Mouse (Mus musculus) limb, embryonic 10.5 days (tissue): ENCODE data around the gene Nvl. TPM values are rescaled to one million over a fixed set of nuclear protein-coding genes. Genes with fewer than 3 reads are reported as not detected.

Experiments used
- DNase-seq: peaks from one replicate; pipeline ENCODE4 v3.0.0-alpha.2; 2017; ENCODE audit warnings: low spot score
- H3K27ac ChIP-seq: fragments of 300-500 bp; sonication (generic); 2 replicates; pipeline ENCODE4 v1.5.1; 2016; ENCODE audit warnings: mild to moderate bottlenecking
- H3K27me3 ChIP-seq: fragments of 300-500 bp; sonication (generic); 2 replicates; pipeline ENCODE4 v1.6.1; 2016; ENCODE audit warnings: low read depth, mild to moderate bottlenecking; ENCODE audit not compliant: poor library complexity, severe bottlenecking
- H3K36me3 ChIP-seq: fragments of 300-500 bp; sonication (generic); 2 replicates; pipeline ENCODE4 v1.6.1; 2016; ENCODE audit warnings: mild to moderate bottlenecking, moderate library complexity
- H3K4me1 ChIP-seq: fragments of 300-500 bp; sonication (generic); 2 replicates; pipeline ENCODE4 v1.6.1; 2016
- H3K4me3 ChIP-seq: fragments of 300-500 bp; sonication (generic); 2 replicates; pipeline ENCODE4 v1.5.1; 2016; ENCODE audit warnings: mild to moderate bottlenecking, moderate library complexity
- H3K9me3 ChIP-seq: fragments of 300-500 bp; sonication (generic); replicated peaks from 2 replicates; pipeline ENCODE4 v1.6.1; 2016; ENCODE audit warnings: mild to moderate bottlenecking
- WGBS: fragments of 180-500 bp; shearing (Covaris S2); methylation state at CpG from one replicate; pipeline ENCODE4 v1.1.7; 2016; 5-methylcytosine and 5-hydroxymethylcytosine counted together
- polyA plus RNA-seq: library from polyadenylated mRNA; unstranded; fragments of >200 nt; fragmentation: Nextera tagmentation; extraction: Ambion mirVana; gene quantifications from 2 replicates; pipeline ENCODE4 v1.2.1, GENCODE M21; 2016

The Nvl gene
- polyA plus RNA-seq, 1 experiment from 2014 or later, result 49.2 TPM

DNA sequence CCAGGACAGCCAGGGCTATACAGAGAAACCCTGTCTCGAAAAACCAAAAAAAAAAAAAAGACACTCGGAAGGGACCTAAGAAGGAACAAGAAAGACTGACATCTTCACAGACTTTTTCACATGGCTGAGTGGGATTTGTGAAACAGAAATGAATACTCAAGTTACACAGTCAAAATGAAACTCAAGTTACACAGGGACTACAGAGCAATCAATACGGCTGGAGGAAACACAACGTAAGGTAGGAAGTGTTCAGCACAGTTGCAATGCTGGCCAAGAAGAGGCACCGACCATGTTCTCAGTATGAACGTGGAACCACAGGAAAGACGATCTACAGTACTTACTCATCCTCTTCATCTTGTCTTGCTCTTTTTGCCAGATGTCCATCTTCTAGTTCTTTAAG is 5.3 kb downstream of the Nvl start:
- H3K36me3 ChIP-seq, result peaks cover 87% of the 10 kb centered on the region

DNA sequence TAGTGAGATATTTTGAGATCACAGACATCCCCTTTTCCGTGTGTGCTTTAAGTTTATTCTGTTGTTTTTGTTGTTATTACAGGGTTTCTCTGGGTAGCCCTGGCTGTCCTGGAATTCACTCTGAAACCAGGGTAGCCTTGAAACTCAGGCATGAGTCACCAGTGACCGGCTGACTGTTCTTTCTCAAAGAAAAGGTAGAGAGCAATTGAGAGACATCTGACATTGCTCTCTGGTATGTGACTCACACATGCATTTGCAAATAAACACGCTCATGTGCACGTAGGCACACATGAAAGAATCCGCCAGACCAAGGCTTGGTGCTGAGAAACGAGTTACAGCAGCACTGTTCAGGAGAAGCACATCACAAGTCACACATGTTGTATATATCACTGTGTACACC is 12.1 kb downstream of the Nvl start:
- 97% methylated on average over 6 of the region's 6 CpGs for WGBS
- Histone ChIP-seq H3K36me3 (peaks cover 97% of the 10 kb centered on the region), H3K4me3 (no peak overlapping the region)

More for the DNA sequence above, 5.3 kb downstream of the Nvl start:
- peaks cover 9% of the 10 kb centered on the region for H3K4me1 ChIP-seq
- H3K27me3 ChIP-seq, result no peaks in the 10 kb centered on the region
- H3K27ac ChIP-seq, result no peak overlapping the region
- WGBS, result 91% methylated on average over 7 of the region's 7 CpGs
- H3K4me3 ChIP-seq, result no peak overlapping the region
- H3K9me3 ChIP-seq, result no peaks in the 10 kb centered on the region
- no peak for DNase-seq

DNA sequence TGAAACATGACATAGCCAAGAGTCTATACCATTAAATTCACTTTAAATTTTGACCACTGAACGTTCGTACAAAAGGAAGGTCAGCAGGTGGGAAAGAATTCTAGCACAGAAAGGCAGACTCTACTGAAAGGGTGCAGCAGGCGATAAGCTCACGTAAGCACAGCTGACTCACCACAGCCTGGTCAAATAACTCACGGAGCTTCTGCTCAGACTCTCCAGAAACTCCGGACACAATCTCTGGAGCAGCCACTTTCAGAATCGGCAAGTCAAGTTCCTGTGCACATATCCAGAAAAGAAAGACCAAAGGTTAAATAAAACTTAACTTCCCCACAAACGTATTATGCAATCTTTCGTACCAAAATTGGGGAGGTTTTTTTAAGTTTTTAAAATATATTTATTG is 17.2 kb downstream of the Nvl start:
- Histone ChIP-seq H3K27me3 (no peaks in the 10 kb centered on the region), H3K36me3 (peaks cover 97% of the 10 kb centered on the region), H3K4me3 (no peak overlapping the region), H3K27ac (no peak overlapping the region), H3K9me3 (no peaks in the 10 kb centered on the region), H3K4me1 (no peaks in the 10 kb centered on the region)
- 95% methylated on average over 9 of the region's 9 CpGs for WGBS
- no peak for DNase-seq

More for the DNA sequence above, 12.1 kb downstream of the Nvl start:
- H3K9me3 ChIP-seq, result no peaks in the 10 kb centered on the region
- no peak overlapping the region for H3K27ac ChIP-seq
- no peaks in the 10 kb centered on the region for H3K27me3 ChIP-seq
- no peak for DNase-seq
- H3K4me1 ChIP-seq, result no peaks in the 10 kb centered on the region

DNA sequence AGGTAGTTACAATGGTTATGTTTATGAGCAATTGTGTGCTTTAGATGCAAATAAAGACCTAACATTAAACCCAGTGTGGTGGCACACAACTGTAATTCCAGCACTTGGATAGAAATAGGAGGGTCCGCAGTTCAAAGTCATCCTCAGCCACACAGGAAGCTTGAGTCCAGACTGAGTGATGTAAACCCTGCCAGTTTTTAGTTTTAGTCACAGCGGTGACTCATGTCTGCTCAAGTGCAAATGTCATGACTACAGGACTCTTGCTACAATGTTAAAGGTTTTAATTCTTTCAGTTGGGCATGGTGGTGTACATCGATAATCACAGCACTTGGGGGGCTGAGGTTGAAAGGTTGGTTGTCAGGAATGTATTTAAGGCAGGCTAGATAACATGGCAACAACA is 18.1 kb downstream of the Nvl start:
- Histone ChIP-seq H3K9me3 (no peaks in the 10 kb centered on the region), H3K4me1 (no peaks in the 10 kb centered on the region), H3K36me3 (peaks cover 98% of the 10 kb centered on the region), H3K27ac (no peak overlapping the region), H3K4me3 (no peak overlapping the region), H3K27me3 (no peaks in the 10 kb centered on the region)
- 98% methylated on average over 3 of the region's 3 CpGs for WGBS
- DNase-seq, result no peak

DNA sequence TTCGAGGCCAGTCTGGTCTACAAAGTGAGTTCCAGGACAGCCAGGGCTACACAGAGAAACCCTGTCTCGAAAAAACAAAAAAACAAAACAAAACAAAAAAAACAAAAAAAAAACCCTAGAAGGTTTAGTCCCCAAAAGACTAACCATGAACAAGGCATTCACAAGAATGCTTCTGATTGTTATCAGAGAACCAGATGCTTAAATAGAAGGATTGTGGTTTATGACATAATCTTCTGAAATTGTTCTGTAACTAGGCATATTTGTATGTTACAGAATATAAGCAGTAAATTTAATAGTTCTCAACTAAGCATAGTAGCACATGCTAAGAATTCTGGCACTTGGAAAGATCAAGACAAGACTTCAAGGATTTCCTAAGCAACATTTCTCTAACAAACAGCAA is 19.9 kb downstream of the Nvl start:
- Histone ChIP-seq H3K27me3 (no peaks in the 10 kb centered on the region), H3K9me3 (no peaks in the 10 kb centered on the region), H3K27ac (no peak overlapping the region), H3K4me3 (no peak overlapping the region), H3K36me3 (peaks cover 98% of the 10 kb centered on the region), H3K4me1 (no peaks in the 10 kb centered on the region)
- 96% methylated on average over 2 of the region's 2 CpGs for WGBS
- DNase-seq, result no peak

DNA sequence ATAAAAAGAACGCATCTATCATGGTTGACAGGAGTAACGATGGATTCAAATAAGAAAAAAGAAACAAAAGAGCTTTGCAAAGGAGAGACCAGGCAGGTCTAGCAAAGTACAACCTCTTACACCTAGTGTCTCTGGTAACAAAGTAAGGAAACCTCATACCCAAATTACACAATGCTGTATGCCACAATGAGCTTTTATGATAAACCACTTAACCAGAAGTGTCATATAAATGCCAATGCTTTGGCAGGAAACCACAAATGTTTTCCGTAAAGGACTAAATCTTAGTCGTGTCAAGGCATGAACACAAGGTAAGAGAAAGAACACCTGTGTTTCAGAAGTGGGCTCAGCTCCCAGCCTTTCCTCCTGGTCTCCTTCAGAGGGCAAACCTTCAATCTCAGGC is 26.9 kb downstream of the Nvl start:
- Histone ChIP-seq H3K4me1 (no peaks in the 10 kb centered on the region), H3K4me3 (no peak overlapping the region), H3K9me3 (no peaks in the 10 kb centered on the region), H3K27ac (no peak overlapping the region), H3K27me3 (no peaks in the 10 kb centered on the region), H3K36me3 (peaks cover 99% of the 10 kb centered on the region)
- no peak for DNase-seq
- 95% methylated on average over 4 of the region's 4 CpGs for WGBS

DNA sequence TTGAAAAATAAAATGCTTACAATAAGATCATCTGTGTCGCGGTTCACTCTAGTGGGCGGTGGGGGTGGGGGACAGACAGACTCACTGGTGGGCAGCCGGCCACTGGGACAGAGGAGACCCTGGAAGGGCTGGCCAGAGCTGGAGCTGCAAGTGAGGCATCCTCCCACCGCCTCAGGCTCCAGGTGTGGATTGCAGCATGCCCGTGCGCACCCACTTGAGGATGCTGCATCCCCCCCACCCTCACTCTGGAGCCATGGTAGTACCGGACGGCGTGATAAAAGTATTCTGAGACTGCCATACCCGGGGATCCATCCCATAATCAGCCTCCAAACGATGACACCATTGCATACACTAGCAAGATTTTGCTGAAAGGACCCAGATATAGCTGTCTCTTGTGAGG is 54.0 kb downstream of the Nvl start:
- no peak for DNase-seq
- Histone ChIP-seq H3K36me3 (peaks cover 45% of the 10 kb centered on the region), H3K9me3 (no peaks in the 10 kb centered on the region), H3K27me3 (no peaks in the 10 kb centered on the region), H3K4me3 (no peak overlapping the region), H3K4me1 (no peaks in the 10 kb centered on the region), H3K27ac (no peak overlapping the region)
- WGBS, result 81% methylated on average over 12 of the region's 12 CpGs

DNA sequence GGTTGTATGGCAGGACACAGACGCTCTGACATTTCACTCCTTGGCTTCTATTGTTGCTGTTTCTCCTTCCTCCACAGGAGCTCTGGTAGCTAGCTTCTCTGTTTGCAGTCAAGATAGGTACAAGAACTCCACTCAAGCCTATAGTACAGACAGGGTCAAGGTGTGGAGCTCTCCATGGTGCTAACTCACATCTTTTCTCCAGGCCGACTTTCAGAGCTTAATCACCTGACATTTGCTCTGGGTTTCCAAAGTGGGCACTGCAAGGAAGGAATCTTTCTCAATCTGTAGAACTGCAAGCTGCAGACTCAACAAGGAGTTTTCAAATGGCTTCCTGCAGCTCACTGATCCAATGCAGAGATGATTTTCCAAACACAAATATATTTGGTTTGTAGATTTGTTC is 60.0 kb downstream of the Nvl start:
- H3K27ac ChIP-seq, result no peak overlapping the region
- 45% methylated on average over 2 of the region's 2 CpGs for WGBS
- DNase-seq, result peak; percentile 40

DNA sequence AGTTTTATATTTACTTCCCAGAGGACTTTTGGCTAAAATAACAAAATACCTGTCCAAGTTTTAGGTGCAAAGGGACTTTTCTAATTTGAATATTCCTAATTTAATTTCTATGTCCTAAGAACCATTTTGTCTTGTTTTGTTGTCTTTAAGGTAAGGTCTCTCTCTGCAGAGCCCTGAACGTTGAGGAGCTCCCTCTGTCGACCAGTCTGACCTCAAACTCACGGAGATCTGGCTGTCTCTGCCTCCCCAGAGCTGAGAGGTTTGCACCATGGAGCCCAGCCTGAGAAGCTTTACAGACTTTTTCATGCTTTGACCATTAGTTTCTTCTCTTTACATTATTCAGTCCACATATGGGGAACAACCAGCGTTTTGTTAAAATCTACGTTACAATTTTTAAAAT is 70.9 kb downstream of the Nvl start:
- H3K4me1 ChIP-seq, result no peaks in the 10 kb centered on the region
- DNase-seq, result no peak

More for the DNA sequence above, 60.0 kb downstream of the Nvl start:
- H3K4me3 ChIP-seq, result no peak overlapping the region
- no peaks in the 10 kb centered on the region for H3K4me1 ChIP-seq
- no peaks in the 10 kb centered on the region for H3K9me3 ChIP-seq
- no peaks in the 10 kb centered on the region for H3K36me3 ChIP-seq
- H3K27me3 ChIP-seq, result no peaks in the 10 kb centered on the region

DNA sequence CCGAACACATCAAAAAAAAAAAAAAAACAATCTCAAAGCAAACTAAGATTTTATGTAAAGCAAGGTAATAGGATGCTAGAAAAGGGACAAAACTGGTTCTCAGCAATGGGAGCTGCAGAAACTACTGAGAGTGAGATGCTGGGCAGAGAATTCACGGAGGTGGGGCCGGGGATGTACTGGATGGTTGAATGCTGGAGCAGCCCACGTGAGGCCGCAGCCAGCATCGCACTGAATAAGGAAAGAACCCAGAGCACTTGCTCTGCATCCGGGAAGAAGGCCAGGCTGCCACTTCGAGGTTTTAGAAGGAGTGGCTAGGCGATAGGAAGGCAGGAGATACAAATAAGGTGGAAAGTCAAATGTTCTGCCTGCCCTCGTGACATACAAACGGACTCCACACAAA is 74.3 kb downstream of the Nvl start:
- DNase-seq, result no peak
- 70% methylated on average over 11 of the region's 11 CpGs for WGBS
- Histone ChIP-seq H3K27me3 (no peaks in the 10 kb centered on the region), H3K4me3 (no peak overlapping the region), H3K9me3 (no peaks in the 10 kb centered on the region), H3K27ac (no peak overlapping the region), H3K4me1 (no peaks in the 10 kb centered on the region), H3K36me3 (no peaks in the 10 kb centered on the region)

More for the DNA sequence above, 70.9 kb downstream of the Nvl start:
- no peaks in the 10 kb centered on the region for H3K27me3 ChIP-seq
- no peak overlapping the region for H3K27ac ChIP-seq
- 48% methylated on average over 5 of the region's 5 CpGs for WGBS
- no peaks in the 10 kb centered on the region for H3K36me3 ChIP-seq
- H3K9me3 ChIP-seq, result no peaks in the 10 kb centered on the region
- H3K4me3 ChIP-seq, result no peak overlapping the region

DNA sequence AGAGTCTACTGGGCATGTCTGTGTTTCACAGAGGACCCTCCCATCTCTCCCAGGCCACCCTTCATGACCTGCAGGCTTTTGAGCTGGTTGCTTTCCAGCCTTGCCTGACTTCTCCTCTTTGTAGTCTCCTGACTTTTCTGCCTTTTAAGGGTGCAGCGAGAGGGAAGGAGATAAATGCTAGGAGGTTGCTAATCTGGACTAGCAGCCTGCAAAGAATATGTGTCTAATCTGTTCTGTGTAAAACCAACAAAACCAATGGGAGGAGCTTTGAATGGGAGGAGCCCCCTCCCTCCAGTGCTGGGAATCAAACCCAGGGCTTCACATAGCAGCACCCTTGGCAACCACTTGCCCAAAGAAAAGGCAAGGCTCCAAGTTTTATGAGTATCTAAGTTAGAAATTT is 75.7 kb downstream of the Nvl start:
- 69% methylated on average over 1 of the region's 1 CpGs for WGBS
- Histone ChIP-seq H3K36me3 (no peaks in the 10 kb centered on the region), H3K4me3 (no peak overlapping the region), H3K9me3 (no peaks in the 10 kb centered on the region), H3K27ac (no peak overlapping the region), H3K4me1 (no peaks in the 10 kb centered on the region), H3K27me3 (no peaks in the 10 kb centered on the region)
- no peak for DNase-seq

DNA sequence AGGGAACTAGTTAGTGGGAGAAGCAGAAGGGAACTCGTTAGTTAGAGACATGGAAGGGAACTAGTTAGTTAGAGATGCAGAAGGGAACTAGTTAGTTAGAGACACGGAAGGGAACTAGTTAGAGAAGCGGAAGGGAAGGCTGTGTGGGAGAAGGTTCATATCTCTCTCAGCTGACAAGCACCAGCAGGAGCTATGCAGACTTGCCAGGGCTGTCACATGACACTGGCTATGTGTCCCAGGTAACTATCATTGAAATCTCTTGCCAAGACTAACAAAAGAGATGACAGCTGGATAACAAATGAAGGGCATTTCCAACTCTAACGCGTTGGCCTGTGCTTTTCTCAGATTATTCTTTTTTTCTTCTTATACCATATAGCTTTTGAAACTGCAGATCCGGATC is 79.4 kb downstream of the Nvl start:
- Histone ChIP-seq H3K9me3 (no peaks in the 10 kb centered on the region), H3K4me1 (no peaks in the 10 kb centered on the region), H3K27me3 (no peaks in the 10 kb centered on the region), H3K27ac (no peak overlapping the region), H3K36me3 (no peaks in the 10 kb centered on the region), H3K4me3 (no peak overlapping the region)
- WGBS, result 87% methylated on average over 6 of the region's 6 CpGs
- DNase-seq, result no peak

DNA sequence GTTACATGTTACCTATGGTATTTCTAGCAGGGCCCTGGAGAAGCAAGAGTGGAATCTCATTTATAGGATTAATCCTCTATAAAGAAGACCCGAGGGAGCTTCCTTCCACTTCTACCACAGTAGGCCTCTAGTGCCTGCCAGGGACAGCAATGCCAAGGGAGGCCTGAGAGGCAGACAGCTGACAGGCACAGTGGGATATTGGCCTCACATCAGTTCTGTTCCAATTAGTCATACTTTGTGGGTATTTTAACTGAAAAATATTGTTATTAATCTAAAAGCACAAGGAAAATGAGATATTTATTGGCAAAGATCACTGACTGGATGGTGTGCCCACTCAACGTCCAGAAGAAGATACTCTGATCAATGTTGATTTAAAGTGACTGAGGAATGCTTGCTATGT is 80.0 kb downstream of the Nvl start:
- H3K9me3 ChIP-seq, result no peaks in the 10 kb centered on the region
- DNase-seq, result no peak
- H3K27me3 ChIP-seq, result no peaks in the 10 kb centered on the region
- H3K27ac ChIP-seq, result no peak overlapping the region
- no peak overlapping the region for H3K4me3 ChIP-seq
- no peaks in the 10 kb centered on the region for H3K4me1 ChIP-seq
- no peaks in the 10 kb centered on the region for H3K36me3 ChIP-seq
- WGBS, result 82% methylated on average over 2 of the region's 2 CpGs

DNA sequence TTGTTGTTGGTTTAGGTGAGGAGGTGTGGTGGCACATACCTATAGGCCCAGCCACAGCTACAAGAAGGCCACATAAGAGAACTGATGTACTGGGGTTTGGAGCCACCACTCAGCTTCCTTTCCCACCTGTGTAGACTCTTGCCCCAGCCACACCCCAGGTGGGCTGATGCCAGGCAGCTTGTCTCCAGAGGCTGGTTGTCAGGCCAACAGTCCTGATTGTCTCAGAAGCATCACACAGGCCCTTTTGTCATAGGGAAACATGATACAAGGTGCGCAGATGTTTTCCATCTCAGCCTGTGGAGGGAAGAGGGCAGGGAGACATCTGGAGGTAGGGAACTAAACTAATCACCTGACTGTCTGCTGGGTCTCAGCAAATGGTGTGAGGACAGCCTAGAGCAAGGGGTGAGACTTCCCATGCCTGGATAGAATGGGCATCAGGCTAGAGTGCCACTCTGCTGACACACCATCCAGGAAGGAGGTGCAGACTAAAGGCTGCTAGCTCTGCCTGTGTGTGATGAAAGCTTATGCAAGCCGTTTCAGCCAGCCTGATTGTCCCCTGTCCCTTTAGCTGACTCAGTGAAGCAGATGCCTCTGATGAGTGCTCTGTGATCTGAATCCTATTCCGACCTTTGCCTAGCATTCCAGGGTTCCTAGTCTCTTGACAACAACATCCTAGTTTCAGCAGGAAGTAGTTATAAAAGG is 82.1 kb downstream of the Nvl start:
- Histone ChIP-seq H3K9me3 (no peaks in the 10 kb centered on the region), H3K4me3 (no peak overlapping the region), H3K27ac (no peak overlapping the region), H3K4me1 (no peaks in the 10 kb centered on the region), H3K36me3 (no peaks in the 10 kb centered on the region), H3K27me3 (no peaks in the 10 kb centered on the region)
- 68% methylated on average over 3 of the region's 3 CpGs for WGBS
- peak; percentile 30 for DNase-seq
